In genomic region chr11:102624888-102625407, GRCm38 (mm10) we compare ENCODE assay signal across 10 mouse cellular contexts. TPM values are rescaled to one million over a fixed set of nuclear protein-coding genes. Genes with fewer than 3 reads are reported as not detected.
DNase-seq lines count a peak whose midpoint lies in the region; ATAC-seq and TF ChIP-seq lines count a peak whose summit lies in the region.
"Had no signal": no experiment of that assay in that cellular context is flagged by ENCODE, and none has a peak within 500 bp of the region (broad histone marks: within the 10 kb centered on the region; RNA-seq: fewer than 3 reads in every experiment).

No protein-coding gene starts in this region.

- no peaks in the 10 kb centered on the region for H3K36me3 ChIP-seq in kidney, postnatal 0 days (ENCODE audit: insufficient read depth, low read length)
- H3K36me3 ChIP-seq in embryonic facial prominence, embryonic 15.5 days: no peaks in the 10 kb centered on the region
- no peaks in the 10 kb centered on the region for H3K36me3 ChIP-seq in intestine, embryonic 15.5 days

- H3K9ac ChIP-seq in kidney, postnatal 0 days (ENCODE audit: low read depth, low read length): no peak overlapping the region
- H3K9ac ChIP-seq in embryonic facial prominence, embryonic 15.5 days: no peak overlapping the region
- no peak overlapping the region; the same call in 1 of the 2 replicates for H3K9ac ChIP-seq in intestine, embryonic 15.5 days

- peak overlapping the region; percentile 70 for H3K27ac ChIP-seq in kidney, postnatal 0 days
- peak overlapping the region; percentile 94 for H3K27ac ChIP-seq in embryonic facial prominence, embryonic 15.5 days (replicated peaks)
- peak overlapping the region; percentile 78 for H3K27ac ChIP-seq in intestine, embryonic 15.5 days

- peak; percentile 40; the same call in 1 of the 2 replicates for ATAC-seq in kidney, postnatal 0 days (replicated peaks; ENCODE audit: low FRiP score, low read depth)
- peak; percentile 59 for ATAC-seq in embryonic facial prominence, embryonic 15.5 days (ENCODE audit: insufficient number of reproducible peaks, low FRiP score, low TSS enrichment, low read depth)
- ATAC-seq in intestine, embryonic 15.5 days: 0 out of 2 replicates have a peak, but pooled peaks have one; percentile 29

- no peak for TF ChIP-seq CTCF in kidney, postnatal 0 days (IDR thresholded peaks at IDR 0.05; ENCODE audit: low read depth)

- no peak overlapping the region for H3K4me2 ChIP-seq in kidney, postnatal 0 days (ENCODE audit: low read length)
- H3K4me2 ChIP-seq in embryonic facial prominence, embryonic 15.5 days (replicated peaks): peak overlapping the region; percentile 30
- peak overlapping the region; percentile 51 for H3K4me2 ChIP-seq in intestine, embryonic 15.5 days (replicated peaks)

- no peaks in the 10 kb centered on the region for H3K9me3 ChIP-seq in kidney, postnatal 0 days (replicated peaks; ENCODE audit: low read length)
- no peaks in the 10 kb centered on the region for H3K9me3 ChIP-seq in embryonic facial prominence, embryonic 15.5 days (replicated peaks)
- H3K9me3 ChIP-seq in intestine, embryonic 15.5 days: no peaks in the 10 kb centered on the region

- H3K27me3 ChIP-seq in kidney, postnatal 0 days (ENCODE audit: insufficient read depth, low read length): no peaks in the 10 kb centered on the region
- no peaks in the 10 kb centered on the region for H3K27me3 ChIP-seq in embryonic facial prominence, embryonic 15.5 days
- H3K27me3 ChIP-seq in intestine, embryonic 15.5 days (replicated peaks): no peaks in the 10 kb centered on the region

- DNase-seq in kidney, postnatal 0 days (ENCODE audit: low spot score): peak; percentile 76
- DNase-seq in kidney, adult 8-10 months: no peak
- peak; percentile 36 for DNase-seq in retina, adult 2 months (ENCODE audit: low read depth, low spot score)
- DNase-seq in spleen, postnatal 4 days (ENCODE audit: low spot score in 2 of 2): no peak
- no peak for DNase-seq in thymus, postnatal 4 days

- peaks cover 14% of the 10 kb centered on the region for H3K4me1 ChIP-seq in kidney, postnatal 0 days (replicated peaks; ENCODE audit: insufficient read depth, low read length)
- H3K4me1 ChIP-seq in embryonic facial prominence, embryonic 15.5 days: peaks cover 37% of the 10 kb centered on the region
- peaks cover 21% of the 10 kb centered on the region for H3K4me1 ChIP-seq in intestine, embryonic 15.5 days (replicated peaks)

- no peak overlapping the region for H3K4me3 ChIP-seq in kidney, postnatal 0 days (replicated peaks; ENCODE audit: low read depth, low read length)
- 0 out of 2 replicates have a peak overlapping the region, but pooled peaks have one; percentile 0 for H3K4me3 ChIP-seq in embryonic facial prominence, embryonic 15.5 days (replicated peaks)
- H3K4me3 ChIP-seq in intestine, embryonic 15.5 days (replicated peaks): no peak overlapping the region
- H3K4me3 ChIP-seq: erythroblast, embryonic 14.5 days had no signal

- whole genome bisulfite sequencing in kidney, postnatal 0 days: 26% methylated on average over 14 of the region's 14 CpGs
- WGBS in embryonic facial prominence, embryonic 15.5 days: 15% methylated on average over 14 of the region's 14 CpGs
- 34% methylated on average over 14 of the region's 14 CpGs for WGBS in intestine, embryonic 15.5 days

RNA-seq across cellular contexts. Expression of gene Fzd2, which starts 20.8 kb away (rescaled TPM):
- 21.8 and 25.9 TPM in 2 replicates for polyA plus RNA-seq in kidney, postnatal 0 days (2015; fragmentation: Nextera tagmentation; extraction: Ambion mirVana)
- polyA plus RNA-seq in embryonic facial prominence, embryonic 15.5 days (2015; fragmentation: Nextera tagmentation; extraction: Ambion mirVana): 45.8 and 47.6 TPM in 2 replicates
- 15.6 and 15.9 TPM in 2 replicates for polyA plus RNA-seq in intestine, embryonic 15.5 days (2015; fragmentation: Nextera tagmentation; extraction: Ambion mirVana)
- polyA plus RNA-seq: erythroblast, embryonic 14.5 days had no signal

RNA-seq across cellular contexts. Expression of gene Meioc, which starts 38.6 kb away (rescaled TPM):
- 0.32 and 0.36 TPM in 2 replicates for polyA plus RNA-seq in kidney, postnatal 0 days (2015; fragmentation: Nextera tagmentation; extraction: Ambion mirVana)
- 0.58 and 0.80 TPM in 2 replicates for polyA plus RNA-seq in embryonic facial prominence, embryonic 15.5 days (2015; fragmentation: Nextera tagmentation; extraction: Ambion mirVana)
- 0.30 and 0.44 TPM in 2 replicates for polyA plus RNA-seq in intestine, embryonic 15.5 days (2015; fragmentation: Nextera tagmentation; extraction: Ambion mirVana)
- polyA plus RNA-seq: erythroblast, embryonic 14.5 days; liver, adult 2 months; spleen, adult 2 months had no signal

RNA-seq across cellular contexts. Expression of gene Gm11627, which starts 45.7 kb away (rescaled TPM):
- 8.6 and 8.9 TPM in 2 replicates for polyA plus RNA-seq in kidney, postnatal 0 days (2015; fragmentation: Nextera tagmentation; extraction: Ambion mirVana)
- 11.1 and 12.0 TPM in 2 replicates for polyA plus RNA-seq in embryonic facial prominence, embryonic 15.5 days (2015; fragmentation: Nextera tagmentation; extraction: Ambion mirVana)
- polyA plus RNA-seq in intestine, embryonic 15.5 days (2015; fragmentation: Nextera tagmentation; extraction: Ambion mirVana): 12.0 and 14.5 TPM in 2 replicates
- polyA plus RNA-seq: erythroblast, embryonic 14.5 days; liver, adult 2 months; spleen, adult 2 months had no signal

Comparison
In these comparisons a context has a peak if more than half of its experiments do, and no peak if none do; other contexts are left out.
1. DNase-seq: peak in kidney, postnatal 0 days (single experiment) and retina, adult 2 months (single experiment); none in kidney, adult 8-10 months (0 of 2), spleen, postnatal 4 days (0 of 2) and thymus, postnatal 4 days (single experiment).
2. Peak in every context shown above with its lines, with median percentiles within 50 percentile points of each other: ATAC-seq and H3K27ac ChIP-seq.